Mouse (Mus musculus) spleen, adult 2 months (tissue): ENCODE results near the gene Habp2. TPM values are rescaled to one million over a fixed set of nuclear protein-coding genes. Genes with fewer than 3 reads are reported as not detected.

Experiments
- DNase-seq, 2 experiments: peaks; one replicate each; pipeline versions ENCODE4 v3.0.0 to v3.0.0-alpha.2; 2012 to 2021; ENCODE audit warnings: low spot score in 2 of 2, low read depth in 1 of 2
- H3K27ac ChIP-seq: fragments of 200-500 bp; 2 replicates; pipeline ENCODE4 v1.5.1; 2012; ENCODE audit warnings: low read length, inconsistent platforms; ENCODE audit not compliant: insufficient read depth
- H3K27me3 ChIP-seq: fragments of 200-500 bp; 2 replicates; pipeline ENCODE4 v1.6.1; 2012; ENCODE audit warnings: mild to moderate bottlenecking, moderate library complexity, low read length, inconsistent platforms; ENCODE audit not compliant: control insufficient read depth, insufficient read depth
- H3K36me3 ChIP-seq: fragments of 200-500 bp; 2 replicates; pipeline ENCODE4 v1.6.1; 2012; ENCODE audit warnings: mild to moderate bottlenecking, low read length, inconsistent platforms; ENCODE audit not compliant: control insufficient read depth, insufficient read depth
- H3K4me1 ChIP-seq: fragments of 200-500 bp; 2 replicates; pipeline ENCODE4 v1.6.1; 2011; ENCODE audit warnings: inconsistent platforms; ENCODE audit not compliant: control insufficient read depth, insufficient read depth, insufficient read length
- H3K4me3 ChIP-seq: fragments of 200-500 bp; 2 replicates; pipeline ENCODE4 v1.5.1; 2011; ENCODE audit warnings: mild to moderate bottlenecking, inconsistent platforms; ENCODE audit not compliant: insufficient read depth, insufficient read length; ENCODE audit errors: extremely low read depth
- CTCF ChIP-seq: fragments of 200-500 bp; IDR thresholded peaks from 2 replicates; pipeline ENCODE4 v1.5.1; 2011; ENCODE audit warnings: mild to moderate bottlenecking, inconsistent platforms; ENCODE audit not compliant: insufficient read depth, insufficient read length, insufficient replicate concordance; ENCODE audit errors: extremely low read depth
- POLR2A ChIP-seq: fragments of 200-500 bp; IDR thresholded peaks from 2 replicates; pipeline ENCODE4 v1.6.1; 2011; ENCODE audit warnings: low read depth, low read length, inconsistent platforms
- WGBS: fragments of 180-500 bp; shearing (Covaris S2); methylation state at CpG from one replicate; pipeline ENCODE4 v1.1.7; 2018; 5-methylcytosine and 5-hydroxymethylcytosine counted together
- polyA plus RNA-seq: library from polyadenylated mRNA; depleted of rRNA; stranded (reverse); fragments of >200 nt; gene quantifications from 2 replicates; pipeline ENCODE4 v1.2.3, GENCODE M21; 2012

The Habp2 gene
- polyA plus RNA-seq, 1 experiment: 1.7 TPM

- Histone ChIP-seq H3K4me3 (no peak overlapping the region), H3K36me3 (no peaks in the 10 kb centered on the region), H3K4me1 (no peaks in the 10 kb centered on the region), H3K27me3 (no peaks in the 10 kb centered on the region), H3K27ac (no peak overlapping the region)
- WGBS: 79% methylated on average over 8 of the region's 8 CpGs
- TF ChIP-seq CTCF (no peak), POLR2A (no peak)
- DNase-seq: no peak
Measured at GRCm38 (mm10) chr19:56342006-56342405, 55.1 kb downstream of the Habp2 start.

- H3K36me3 ChIP-seq: no peaks in the 10 kb centered on the region
- H3K27ac ChIP-seq: no peak overlapping the region
- H3K4me1 ChIP-seq: no peaks in the 10 kb centered on the region
- no peak overlapping the region for H3K4me3 ChIP-seq
- no peak for TF ChIP-seq POLR2A
- H3K27me3 ChIP-seq: no peaks in the 10 kb centered on the region
- 89% methylated on average over 26 of the region's 26 CpGs for WGBS
- no peak for DNase-seq
Measured at GRCm38 (mm10) chr19:56343869-56344563, 57.1 kb downstream of the Habp2 start.

- Histone ChIP-seq H3K27me3 (no peaks in the 10 kb centered on the region), H3K36me3 (no peaks in the 10 kb centered on the region), H3K4me3 (no peak overlapping the region), H3K4me1 (no peaks in the 10 kb centered on the region), H3K27ac (no peak overlapping the region)
- DNase-seq: no peak
- WGBS: 68% methylated on average over 3 of the region's 3 CpGs
- no peak for TF ChIP-seq POLR2A
- TF ChIP-seq CTCF: no peak
Measured at GRCm38 (mm10) chr19:56346016-56346415, 59.1 kb downstream of the Habp2 start.

GRCm38 (mm10) chr19:56346750-56347149 lies 59.8 kb downstream of the Habp2 start:
- Histone ChIP-seq H3K4me1 (no peaks in the 10 kb centered on the region), H3K4me3 (no peak overlapping the region), H3K36me3 (no peaks in the 10 kb centered on the region), H3K27me3 (no peaks in the 10 kb centered on the region), H3K27ac (no peak overlapping the region)
- TF ChIP-seq CTCF: no peak
- no peak for TF ChIP-seq POLR2A
- WGBS: 66% methylated on average over 13 of the region's 13 CpGs
- no peak for DNase-seq

- TF ChIP-seq CTCF: 0 out of 2 replicates have a peak, but pooled peaks have one; percentile 14
- TF ChIP-seq POLR2A: no peak
- Histone ChIP-seq H3K4me1 (no peaks in the 10 kb centered on the region), H3K36me3 (no peaks in the 10 kb centered on the region), H3K4me3 (no peak overlapping the region), H3K27ac (no peak overlapping the region), H3K27me3 (no peaks in the 10 kb centered on the region)
- DNase-seq: no peak
- 25% methylated on average over 6 of the region's 6 CpGs for WGBS
Measured at GRCm38 (mm10) chr19:56349295-56349694, 62.4 kb downstream of the Habp2 start.

- TF ChIP-seq POLR2A (no peak), CTCF (no peak)
- no peaks in the 10 kb centered on the region for H3K27me3 ChIP-seq
- no peak overlapping the region for H3K27ac ChIP-seq
- DNase-seq: no peak
- H3K4me3 ChIP-seq: no peak overlapping the region
- no peaks in the 10 kb centered on the region for H3K36me3 ChIP-seq
- WGBS: 88% methylated on average over 10 of the region's 10 CpGs
- no peaks in the 10 kb centered on the region for H3K4me1 ChIP-seq
Measured at GRCm38 (mm10) chr19:56353689-56354088, 66.8 kb downstream of the Habp2 start.

GRCm38 (mm10) chr19:56355201-56355600 lies 68.3 kb downstream of the Habp2 start:
- Histone ChIP-seq H3K4me3 (no peak overlapping the region), H3K36me3 (no peaks in the 10 kb centered on the region), H3K4me1 (no peaks in the 10 kb centered on the region), H3K27ac (no peak overlapping the region), H3K27me3 (no peaks in the 10 kb centered on the region)
- no peak for TF ChIP-seq CTCF
- TF ChIP-seq POLR2A: no peak
- WGBS: 88% methylated on average over 12 of the region's 12 CpGs
- DNase-seq: no peak
